Mouse (Mus musculus): ENCODE measurements at regions not wholly inside any gene's neighbourhood (a gene's known extent, or its start where the extent isn't known, plus 50 kb on each side); places are given as distances from the start of the nearest gene placed in this dataset.

GRCm38 (mm10) chr12:26547466-26547865 lies 78.5 kb downstream of the Cmpk2 start:
- DNase-seq (ENCODE audit: low spot score in 2 of 2), result no peak

- DNase-seq (ENCODE audit: low spot score in 2 of 2), result no peak
Observed at GRCm38 (mm10) chr12:26546361-26546760, 77.4 kb downstream of the Cmpk2 start.

GRCm38 (mm10) chr12:26543463-26543862 lies 74.5 kb downstream of the Cmpk2 start:
- DNase-seq (ENCODE audit: low spot score in 2 of 2), result no peak

GRCm38 (mm10) chr12:26542451-26542850 lies 73.4 kb downstream of the Cmpk2 start:
- DNase-seq (ENCODE audit: low spot score in 2 of 2), result no peak

- no peak for DNase-seq (ENCODE audit: low spot score in 2 of 2)
Observed at GRCm38 (mm10) chr12:26535261-26535890, 66.4 kb downstream of the Cmpk2 start.

- DNase-seq (ENCODE audit: low spot score in 2 of 2), result no peak
Observed at GRCm38 (mm10) chr12:26534229-26535105, 65.5 kb downstream of the Cmpk2 start.

- no peak for DNase-seq (ENCODE audit: low spot score in 2 of 2)
Observed at GRCm38 (mm10) chr12:26533641-26534151, 64.7 kb downstream of the Cmpk2 start.

GRCm38 (mm10) chr12:26532823-26533640 lies 64.0 kb downstream of the Cmpk2 start:
- peak; percentile 61 to 82 for DNase-seq (ENCODE audit: low spot score in 2 of 2)

- no peak for DNase-seq (ENCODE audit: low spot score in 2 of 2)
Observed at GRCm38 (mm10) chr12:26532076-26532475, 63.1 kb downstream of the Cmpk2 start.

Measured in frontal cortex, postnatal 10 days (tissue).